Mouse (Mus musculus) hindbrain, postnatal 0 days (tissue): ENCODE measurements at regions not wholly inside any gene's neighbourhood (a gene's known extent, or its start where the extent isn't known, plus 50 kb on each side); places are given as distances from the start of the nearest gene placed in this dataset.
A peak's percentile ranks its signal among the peaks of the same experiment; 100 is the strongest.

Experiments
- ATAC-seq: fragments of 200-750 bp; cut with Nextera tagmentation; 2 replicates; pipeline ENCODE4 v1.8.0; 2017; ENCODE audit warnings: mild to moderate bottlenecking, moderate TSS enrichment, moderate library complexity
- DNase-seq: peaks from one replicate; pipeline ENCODE4 v3.0.0-alpha.2; 2015; ENCODE audit warnings: low spot score
- H3K27ac ChIP-seq: fragments of 300-500 bp; sonication (generic); 2 replicates; pipeline ENCODE4 v1.5.1; 2014; ENCODE audit warnings: mild to moderate bottlenecking
- H3K27me3 ChIP-seq: fragments of 300-500 bp; sonication (generic); 2 replicates; pipeline ENCODE4 v1.6.1; 2014; ENCODE audit warnings: low read length, mixed read lengths; ENCODE audit not compliant: insufficient read depth
- H3K36me3 ChIP-seq: fragments of 300-500 bp; sonication (generic); 2 replicates; pipeline ENCODE4 v1.6.1; 2014; ENCODE audit warnings: low read length, mixed read lengths; ENCODE audit not compliant: insufficient read depth
- H3K4me1 ChIP-seq: fragments of 300-500 bp; sonication (generic); 2 replicates; pipeline ENCODE4 v1.6.1; 2014; ENCODE audit warnings: antibody characterized with exemption, low read length, mixed read lengths; ENCODE audit not compliant: insufficient read depth
- H3K4me2 ChIP-seq: fragments of 300-500 bp; sonication (generic); 2 replicates; pipeline ENCODE4 v1.6.1; 2014; ENCODE audit warnings: low read depth, mild to moderate bottlenecking, low read length, moderate library complexity, mixed read lengths
- H3K4me3 ChIP-seq: fragments of 300-500 bp; sonication (generic); 2 replicates; pipeline ENCODE4 v1.5.1; 2014; ENCODE audit warnings: low read length
- H3K9ac ChIP-seq: fragments of 300-500 bp; sonication (generic); replicated peaks from 2 replicates; pipeline ENCODE4 v1.6.1; 2014; ENCODE audit warnings: mild to moderate bottlenecking, low read length, moderate library complexity, mixed read lengths
- H3K9me3 ChIP-seq: fragments of 300-500 bp; sonication (generic); 2 replicates; pipeline ENCODE4 v1.6.1; 2016; ENCODE audit warnings: low read length, mixed read lengths
- CTCF ChIP-seq: IDR thresholded peaks from 2 replicates; pipeline ENCODE4 v1.5.1; 2016; ENCODE audit warnings: antibody characterized with exemption, control low read depth, low read depth
- WGBS: fragments of 180-500 bp; shearing (Covaris S2); extraction: QIAGEN DNeasy Blood & Tissue Kit; methylation state at CpG from one replicate; pipeline ENCODE4 v1.1.7; 2014; 5-methylcytosine and 5-hydroxymethylcytosine counted together

DNA sequence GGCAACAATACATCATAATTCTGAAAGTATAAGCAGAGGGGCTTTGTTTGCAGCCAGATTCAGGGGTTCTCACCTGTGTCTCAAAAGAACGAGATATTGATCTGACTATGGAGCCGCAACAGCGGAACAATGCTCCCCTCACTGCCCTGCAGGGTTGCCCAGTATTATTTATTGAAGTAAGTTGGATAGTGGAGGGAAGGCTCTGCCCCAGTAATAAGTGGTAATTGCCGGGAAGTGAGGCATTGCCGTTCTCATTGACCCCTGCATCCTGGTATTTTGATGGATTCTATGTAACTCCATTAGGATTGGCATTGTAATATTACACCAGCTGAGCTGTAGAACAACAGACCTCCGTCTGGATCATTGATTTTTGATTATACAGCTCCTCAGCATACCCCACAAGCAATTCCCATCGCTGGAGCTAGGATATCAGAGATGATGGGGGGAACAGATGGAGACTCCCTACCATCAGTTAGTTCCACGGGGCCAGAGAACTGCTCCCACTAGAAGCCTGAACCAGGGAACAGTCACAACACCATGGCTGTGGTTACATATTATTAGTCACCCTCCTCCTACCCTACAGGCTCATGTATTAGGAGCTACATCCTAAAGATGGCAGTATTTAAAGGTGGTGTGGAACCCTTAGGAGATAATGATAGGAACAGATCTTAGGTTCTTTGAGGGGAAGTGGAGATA lies 572.0 kb upstream of the Sall1 start:
- Histone ChIP-seq H3K4me1 (no peaks in the 10 kb centered on the region), H3K27me3 (no peaks in the 10 kb centered on the region), H3K4me2 (no peak overlapping the region), H3K9me3 (no peaks in the 10 kb centered on the region), H3K4me3 (no peak overlapping the region), H3K36me3 (no peaks in the 10 kb centered on the region), H3K9ac (no peak overlapping the region), H3K27ac (no peak overlapping the region)
- TF ChIP-seq CTCF: no peak
- 65% methylated on average over 8 of the region's 8 CpGs for WGBS
- no peak for ATAC-seq
- DNase-seq: no peak

DNA sequence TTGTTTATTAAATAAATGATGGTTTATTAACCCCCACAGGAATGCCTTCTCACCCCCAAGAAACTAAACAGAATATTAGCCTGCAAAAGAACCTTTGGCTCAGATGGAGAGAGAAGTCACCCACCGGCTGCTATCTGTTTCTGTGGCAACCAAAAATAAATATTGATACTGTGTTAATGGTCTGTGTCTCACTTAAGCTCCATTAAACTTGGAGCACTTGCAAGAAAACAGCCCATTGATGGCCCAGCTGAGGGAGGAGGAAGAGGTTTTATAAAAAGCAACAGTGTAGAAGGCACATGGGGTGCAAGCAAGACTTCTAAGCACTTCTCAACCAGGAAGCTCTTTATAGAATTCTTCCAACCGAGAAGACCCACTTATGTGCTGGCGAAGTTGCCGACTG lies 565.1 kb upstream of the Sall1 start:
- no peak for DNase-seq
- no peaks in the 10 kb centered on the region for H3K4me1 ChIP-seq
- TF ChIP-seq CTCF: no peak
- H3K9me3 ChIP-seq: no peaks in the 10 kb centered on the region
- no peak overlapping the region for H3K27ac ChIP-seq
- H3K36me3 ChIP-seq: no peaks in the 10 kb centered on the region
- no peak overlapping the region for H3K4me2 ChIP-seq
- no peak for ATAC-seq
- no peak overlapping the region for H3K4me3 ChIP-seq
- no peaks in the 10 kb centered on the region for H3K27me3 ChIP-seq
- 50% methylated on average over 4 of the region's 4 CpGs for WGBS
- H3K9ac ChIP-seq: no peak overlapping the region

- Histone ChIP-seq H3K4me3 (no peak overlapping the region), H3K27ac (no peak overlapping the region), H3K27me3 (no peaks in the 10 kb centered on the region), H3K9me3 (no peaks in the 10 kb centered on the region), H3K36me3 (no peaks in the 10 kb centered on the region), H3K4me1 (no peaks in the 10 kb centered on the region), H3K4me2 (no peak overlapping the region), H3K9ac (no peak overlapping the region)
- no peak for ATAC-seq
- DNase-seq: no peak
- WGBS: 93% methylated on average over 4 of the region's 4 CpGs
- TF ChIP-seq CTCF: no peak
Measured at GRCm38 (mm10) chr8:89605905-89606468, 562.0 kb upstream of the Sall1 start.

- ATAC-seq: no peak
- Histone ChIP-seq H3K4me3 (no peak overlapping the region), H3K9me3 (no peaks in the 10 kb centered on the region), H3K9ac (no peak overlapping the region), H3K4me2 (no peak overlapping the region), H3K27me3 (no peaks in the 10 kb centered on the region), H3K36me3 (no peaks in the 10 kb centered on the region), H3K27ac (no peak overlapping the region), H3K4me1 (no peaks in the 10 kb centered on the region)
- DNase-seq: peak; percentile 12
- 96% methylated on average over 3 of the region's 3 CpGs for WGBS
- TF ChIP-seq CTCF: no peak
Measured at GRCm38 (mm10) chr8:89604461-89604860, 560.5 kb upstream of the Sall1 start.

GRCm38 (mm10) chr8:89596380-89596779 lies 552.4 kb upstream of the Sall1 start:
- no peaks in the 10 kb centered on the region for H3K9me3 ChIP-seq
- H3K4me1 ChIP-seq: no peaks in the 10 kb centered on the region
- H3K36me3 ChIP-seq: no peaks in the 10 kb centered on the region
- TF ChIP-seq CTCF: no peak
- H3K4me2 ChIP-seq: no peak overlapping the region
- H3K4me3 ChIP-seq: no peak overlapping the region
- DNase-seq (peak; percentile 6), ATAC-seq (no peak)
- 73% methylated on average over 7 of the region's 7 CpGs for WGBS
- H3K27me3 ChIP-seq: no peaks in the 10 kb centered on the region
- H3K27ac ChIP-seq: no peak overlapping the region
- H3K9ac ChIP-seq: no peak overlapping the region

GRCm38 (mm10) chr8:89583091-89583490 lies 539.1 kb upstream of the Sall1 start:
- no peaks in the 10 kb centered on the region for H3K27me3 ChIP-seq
- no peaks in the 10 kb centered on the region for H3K36me3 ChIP-seq
- ATAC-seq: no peak
- no peak for TF ChIP-seq CTCF
- no peak for DNase-seq
- H3K9ac ChIP-seq: no peak overlapping the region
- H3K4me1 ChIP-seq: no peaks in the 10 kb centered on the region
- no peaks in the 10 kb centered on the region for H3K9me3 ChIP-seq
- no peak overlapping the region for H3K27ac ChIP-seq
- no peak overlapping the region for H3K4me3 ChIP-seq
- no peak overlapping the region for H3K4me2 ChIP-seq

GRCm38 (mm10) chr8:89582566-89582965 lies 538.6 kb upstream of the Sall1 start:
- ATAC-seq (no peak), DNase-seq (no peak)
- Histone ChIP-seq H3K9ac (no peak overlapping the region), H3K4me2 (no peak overlapping the region), H3K4me1 (no peaks in the 10 kb centered on the region), H3K27me3 (no peaks in the 10 kb centered on the region), H3K27ac (no peak overlapping the region), H3K9me3 (no peaks in the 10 kb centered on the region), H3K4me3 (no peak overlapping the region), H3K36me3 (no peaks in the 10 kb centered on the region)
- no peak for TF ChIP-seq CTCF
